Mouse (Mus musculus) cortical plate, adult 2 months (tissue): ENCODE data around the gene Cel. TPM values are rescaled to one million over a fixed set of nuclear protein-coding genes. Genes with fewer than 3 reads are reported as not detected.

Source experiments
- H3K27ac ChIP-seq: fragments of 200-500 bp; 2 replicates; pipeline ENCODE4 v1.5.1; 2012; ENCODE audit warnings: low read length, control low read depth, inconsistent platforms; ENCODE audit not compliant: insufficient read depth
- H3K4me1 ChIP-seq: fragments of 200-500 bp; 2 replicates; pipeline ENCODE4 v1.6.1; 2011; ENCODE audit warnings: low read length; ENCODE audit not compliant: control insufficient read depth, insufficient read depth
- H3K4me3 ChIP-seq: fragments of 200-500 bp; 2 replicates; pipeline ENCODE4 v1.5.1; 2011; ENCODE audit warnings: mild to moderate bottlenecking, low read length, control low read depth; ENCODE audit not compliant: insufficient read depth
- CTCF ChIP-seq: fragments of 200-500 bp; IDR thresholded peaks from 2 replicates; pipeline ENCODE4 v1.5.1; 2011; ENCODE audit warnings: mild to moderate bottlenecking, control low read depth, low read length; ENCODE audit not compliant: insufficient read depth; ENCODE audit errors: extremely low read depth
- POLR2A ChIP-seq: fragments of 200-500 bp; IDR thresholded peaks from 2 replicates; pipeline ENCODE4 v1.6.1; 2011; ENCODE audit warnings: mild to moderate bottlenecking, low read length, control low read depth; ENCODE audit not compliant: insufficient read depth; ENCODE audit errors: extremely low read depth
- polyA plus RNA-seq: library from polyadenylated mRNA; depleted of rRNA; stranded (reverse); fragments of >200 nt; gene quantifications from 2 replicates; pipeline ENCODE4 v1.2.3, GENCODE M21; 2012

The Cel gene
- polyA plus RNA-seq, 1 experiment = 0.06 TPM

DNA sequence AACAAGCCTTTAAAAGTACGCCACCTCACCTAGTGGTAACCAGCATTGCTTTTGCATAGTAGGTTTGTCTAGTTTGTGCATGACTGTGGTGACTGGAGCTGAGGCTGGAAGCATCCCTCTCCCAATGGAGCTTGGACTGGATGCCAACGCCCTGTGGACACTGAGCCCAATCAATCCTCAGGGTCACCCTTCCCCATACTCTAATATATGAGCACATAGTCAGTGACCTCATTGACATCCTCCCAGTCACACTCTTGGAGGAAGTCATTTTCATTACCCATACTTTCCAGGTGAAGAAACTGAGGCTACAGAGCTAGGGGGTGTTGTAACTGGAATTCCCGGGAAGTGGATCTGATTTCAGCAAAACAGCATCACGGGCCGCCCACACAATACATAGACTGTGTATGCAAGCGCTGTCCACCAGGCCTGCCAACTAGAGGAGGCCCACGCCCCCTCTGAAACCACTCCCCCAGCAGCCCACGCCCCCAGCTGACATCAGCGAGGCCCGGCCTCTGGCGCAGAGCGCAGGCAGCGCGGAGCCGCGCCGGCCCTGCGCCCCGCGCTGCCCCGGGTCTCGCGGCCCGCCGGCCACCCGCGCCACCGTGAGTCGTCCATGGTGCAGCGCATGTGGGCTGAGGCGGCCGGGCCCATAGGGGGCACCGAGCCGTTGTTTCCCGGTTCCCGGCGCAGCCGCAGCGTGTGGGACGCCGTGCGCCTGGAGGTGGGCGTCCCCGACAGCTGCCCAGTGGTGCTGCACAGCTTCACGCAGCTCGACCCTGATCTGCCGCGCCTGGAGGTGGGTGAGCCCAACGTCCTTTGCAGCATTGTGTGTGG lies 30.0 kb downstream of the Cel start:
- peak; percentile 51 for TF ChIP-seq POLR2A
- no peak for TF ChIP-seq CTCF
- Histone ChIP-seq H3K4me3 (peak overlapping the region; percentile 91), H3K27ac (peak overlapping the region; percentile 93), H3K4me1 (peaks cover 21% of the 10 kb centered on the region)

DNA sequence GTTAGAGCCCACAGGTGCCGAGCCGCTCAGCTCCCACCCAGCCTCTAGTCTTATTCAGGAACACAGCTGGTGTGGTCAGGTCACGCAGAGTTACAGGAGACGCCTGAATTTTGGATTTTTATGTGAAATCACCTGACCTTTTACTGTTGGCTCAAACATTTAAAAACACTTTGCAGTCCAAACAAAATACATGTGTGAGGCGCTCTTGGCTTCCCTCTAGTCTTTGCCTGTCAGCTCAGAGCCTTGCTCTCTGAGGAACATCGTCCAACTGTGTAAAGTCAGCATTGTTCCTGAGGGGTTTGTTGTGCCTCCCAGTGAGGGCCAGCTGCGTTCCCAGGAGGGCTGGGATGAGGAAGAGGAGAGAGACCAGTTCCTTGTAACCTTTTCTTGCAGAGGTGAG lies 32.9 kb downstream of the Cel start:
- Histone ChIP-seq H3K4me3 (no peak overlapping the region), H3K4me1 (peaks cover 16% of the 10 kb centered on the region), H3K27ac (no peak overlapping the region)
- no peak for TF ChIP-seq CTCF
- no peak for TF ChIP-seq POLR2A

DNA sequence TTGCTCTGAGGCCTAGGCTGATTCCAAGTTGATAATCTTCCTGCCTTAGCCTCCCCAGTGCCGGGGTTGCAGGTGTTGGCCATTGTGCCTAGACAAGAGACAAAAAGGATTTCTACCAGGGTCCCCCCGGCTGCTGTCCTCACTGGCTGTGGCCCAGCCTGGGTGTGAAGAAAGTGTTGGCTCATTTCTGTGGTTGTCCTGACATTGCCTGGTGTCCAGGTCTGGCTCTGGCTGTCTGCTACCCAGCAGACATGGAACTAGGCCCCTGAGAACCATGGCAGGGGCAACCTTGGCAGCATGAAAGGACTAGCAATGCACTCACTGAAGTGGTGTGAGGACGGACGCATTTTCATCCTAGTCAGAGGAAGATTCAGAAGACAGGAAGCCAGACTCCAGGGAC lies 33.3 kb downstream of the Cel start:
- Histone ChIP-seq H3K4me1 (peaks cover 13% of the 10 kb centered on the region), H3K27ac (no peak overlapping the region), H3K4me3 (no peak overlapping the region)
- TF ChIP-seq CTCF (no peak), POLR2A (no peak)

- no peak overlapping the region for H3K4me3 ChIP-seq
- peaks cover 17% of the 10 kb centered on the region for H3K4me1 ChIP-seq
- TF ChIP-seq CTCF (no peak), POLR2A (no peak)
- H3K27ac ChIP-seq = no peak overlapping the region
Observed at GRCm38 (mm10) chr2:28528354-28528730, 34.9 kb downstream of the Cel start.

- no peak overlapping the region for H3K4me3 ChIP-seq
- no peak for TF ChIP-seq CTCF
- no peak for TF ChIP-seq POLR2A
- peaks cover 14% of the 10 kb centered on the region for H3K4me1 ChIP-seq
- H3K27ac ChIP-seq = no peak overlapping the region
Observed at GRCm38 (mm10) chr2:28527436-28528353, 35.5 kb downstream of the Cel start.

GRCm38 (mm10) chr2:28525943-28526876 lies 37.0 kb downstream of the Cel start:
- peaks cover 19% of the 10 kb centered on the region for H3K4me1 ChIP-seq

DNA sequence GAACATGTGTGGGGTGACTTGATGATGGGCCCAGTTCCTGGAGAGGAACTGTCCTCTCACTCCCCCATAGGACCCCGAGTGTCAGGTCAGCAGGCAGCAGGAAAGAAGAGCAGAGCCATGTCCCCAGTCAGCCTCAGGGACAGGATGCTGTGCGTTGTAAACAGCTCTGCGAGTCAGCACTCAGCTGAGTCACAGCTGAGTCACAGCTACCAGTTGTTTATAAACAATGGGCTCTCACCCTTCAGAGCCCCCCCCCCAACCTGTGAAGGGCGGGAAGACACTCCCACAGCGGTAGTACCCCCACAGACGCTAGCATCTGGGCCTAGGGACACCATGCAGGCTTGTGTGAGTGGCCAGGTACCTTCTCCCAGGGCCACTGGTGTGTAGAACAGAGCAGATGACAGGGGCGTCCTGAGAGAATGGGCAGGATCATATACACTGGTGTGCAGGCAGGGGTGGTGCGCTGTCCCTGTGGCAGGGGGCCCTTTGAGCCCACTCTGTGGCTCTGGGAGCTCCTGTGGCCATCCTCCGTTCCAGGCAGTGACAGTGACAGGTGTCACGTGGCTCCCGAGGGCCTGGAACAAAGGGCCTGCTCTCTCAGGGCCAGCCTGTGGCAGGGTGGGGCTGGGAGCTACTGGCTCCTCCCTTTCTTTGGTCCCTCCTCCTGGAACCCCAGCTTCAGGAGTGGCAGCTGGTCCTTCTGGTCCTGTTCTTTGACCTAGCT lies 37.8 kb downstream of the Cel start:
- Histone ChIP-seq H3K4me3 (no peak overlapping the region), H3K27ac (peak overlapping the region; percentile 91), H3K4me1 (peaks cover 22% of the 10 kb centered on the region)
- no peak for TF ChIP-seq CTCF
- 0 out of 2 replicates have a peak, but pooled peaks have one; percentile 19 for TF ChIP-seq POLR2A

More at GRCm38 (mm10) chr2:28525943-28526876, 37.0 kb downstream of the Cel start:
- Histone ChIP-seq H3K27ac (peak overlapping the region; percentile 85), H3K4me3 (no peak overlapping the region)
- TF ChIP-seq CTCF (0 out of 2 replicates have a peak, but pooled peaks have one; percentile 15), POLR2A (no peak)

- H3K27ac ChIP-seq = peak overlapping the region; percentile 91
- H3K4me3 ChIP-seq = no peak overlapping the region
- peaks cover 21% of the 10 kb centered on the region for H3K4me1 ChIP-seq
- TF ChIP-seq POLR2A (no peak), CTCF (no peak)
Observed at GRCm38 (mm10) chr2:28524406-28524805, 38.8 kb downstream of the Cel start.

GRCm38 (mm10) chr2:28523643-28524117 lies 39.5 kb downstream of the Cel start:
- TF ChIP-seq CTCF (no peak), POLR2A (no peak)

More at GRCm38 (mm10) chr2:28523643-28524117, 39.5 kb downstream of the Cel start:
- peaks cover 24% of the 10 kb centered on the region for H3K4me1 ChIP-seq
- H3K4me3 ChIP-seq = no peak overlapping the region
- H3K27ac ChIP-seq = peak overlapping the region; percentile 91
